Mouse (Mus musculus) cortical plate, adult 2 months (tissue): ENCODE data around the gene 4931422A03Rik. TPM values are rescaled to one million over a fixed set of nuclear protein-coding genes. Genes with fewer than 3 reads are reported as not detected.

Source experiments
- H3K27ac ChIP-seq: fragments of 200-500 bp; 2 replicates; pipeline ENCODE4 v1.5.1; 2012; ENCODE audit warnings: low read length, control low read depth, inconsistent platforms; ENCODE audit not compliant: insufficient read depth
- H3K4me1 ChIP-seq: fragments of 200-500 bp; 2 replicates; pipeline ENCODE4 v1.6.1; 2011; ENCODE audit warnings: low read length; ENCODE audit not compliant: control insufficient read depth, insufficient read depth
- H3K4me3 ChIP-seq: fragments of 200-500 bp; 2 replicates; pipeline ENCODE4 v1.5.1; 2011; ENCODE audit warnings: mild to moderate bottlenecking, low read length, control low read depth; ENCODE audit not compliant: insufficient read depth
- CTCF ChIP-seq: fragments of 200-500 bp; IDR thresholded peaks from 2 replicates; pipeline ENCODE4 v1.5.1; 2011; ENCODE audit warnings: mild to moderate bottlenecking, control low read depth, low read length; ENCODE audit not compliant: insufficient read depth; ENCODE audit errors: extremely low read depth
- POLR2A ChIP-seq: fragments of 200-500 bp; IDR thresholded peaks from 2 replicates; pipeline ENCODE4 v1.6.1; 2011; ENCODE audit warnings: mild to moderate bottlenecking, low read length, control low read depth; ENCODE audit not compliant: insufficient read depth; ENCODE audit errors: extremely low read depth
- polyA plus RNA-seq: library from polyadenylated mRNA; depleted of rRNA; stranded (reverse); fragments of >200 nt; gene quantifications from 2 replicates; pipeline ENCODE4 v1.2.3, GENCODE M21; 2012; rRNA removed

4931422A03Rik gene
- polyA plus RNA-seq, 1 experiment: not detected

DNA sequence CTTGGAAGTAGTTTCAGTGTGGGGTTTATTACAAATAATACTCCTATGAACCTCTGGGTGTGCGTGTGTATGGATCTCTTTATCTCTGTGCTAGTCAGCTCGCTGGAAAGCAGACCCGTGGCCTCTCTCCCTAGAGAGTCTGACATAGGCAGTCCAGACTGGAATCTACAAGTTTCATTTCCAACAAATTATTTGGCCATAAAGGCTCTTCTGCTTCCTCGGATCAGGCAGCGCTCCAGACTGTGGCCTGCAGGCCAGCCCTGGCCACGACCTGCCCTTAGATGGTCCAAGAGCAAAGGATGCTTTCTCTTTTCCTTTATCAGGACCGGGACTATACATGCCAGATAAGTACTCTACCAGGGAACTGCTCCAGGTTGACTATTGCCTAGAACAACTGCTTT lies 96.7 kb downstream of the 4931422A03Rik start:
- H3K4me1 ChIP-seq: no peaks in the 10 kb centered on the region
- no peak overlapping the region for H3K4me3 ChIP-seq
- H3K27ac ChIP-seq: no peak overlapping the region
- no peak for TF ChIP-seq POLR2A
- no peak for TF ChIP-seq CTCF

DNA sequence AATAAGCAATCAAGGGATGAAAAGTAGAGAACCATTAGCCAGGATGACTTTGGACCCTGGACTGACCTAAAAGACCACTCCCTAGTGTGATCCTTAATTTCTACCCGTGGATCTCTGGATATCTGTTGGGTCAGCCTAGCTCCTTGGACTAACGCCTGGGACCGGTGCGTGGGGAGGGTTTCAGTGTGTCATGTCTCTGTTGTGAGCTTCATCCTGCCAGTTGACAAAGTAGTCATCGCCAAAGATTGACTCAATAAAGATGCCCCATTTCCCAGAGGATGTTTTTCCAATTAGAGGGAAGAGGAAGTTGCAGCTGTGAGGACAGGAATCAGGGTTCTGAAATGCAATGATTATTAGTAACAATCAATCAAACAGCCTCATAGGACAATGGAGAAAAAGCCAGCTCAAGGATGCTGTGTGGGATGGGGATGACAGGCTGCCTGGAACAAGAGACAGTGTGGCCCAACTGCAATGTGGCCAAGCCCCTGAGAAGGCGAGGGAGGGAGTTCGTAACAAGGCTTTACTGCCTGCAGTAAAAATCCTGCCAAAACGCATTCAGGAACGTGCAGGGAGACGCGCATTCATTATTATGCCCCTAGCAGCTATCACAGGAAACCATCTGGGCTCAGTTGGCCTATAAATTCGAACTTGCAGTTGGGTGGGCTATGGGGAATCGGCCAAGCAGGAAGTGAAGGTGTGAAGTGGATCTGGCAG lies 97.7 kb downstream of the 4931422A03Rik start:
- TF ChIP-seq CTCF: no peak
- no peak for TF ChIP-seq POLR2A
- no peak overlapping the region for H3K27ac ChIP-seq

GRCm38 (mm10) chr2:103927610-103928145 lies 100.5 kb downstream of the 4931422A03Rik start:
- Histone ChIP-seq H3K27ac (no peak overlapping the region), H3K4me1 (no peaks in the 10 kb centered on the region), H3K4me3 (no peak overlapping the region)
- TF ChIP-seq POLR2A (no peak), CTCF (no peak)

More for the DNA sequence above, 97.7 kb downstream of the 4931422A03Rik start:
- no peak overlapping the region for H3K4me3 ChIP-seq
- no peaks in the 10 kb centered on the region for H3K4me1 ChIP-seq

DNA sequence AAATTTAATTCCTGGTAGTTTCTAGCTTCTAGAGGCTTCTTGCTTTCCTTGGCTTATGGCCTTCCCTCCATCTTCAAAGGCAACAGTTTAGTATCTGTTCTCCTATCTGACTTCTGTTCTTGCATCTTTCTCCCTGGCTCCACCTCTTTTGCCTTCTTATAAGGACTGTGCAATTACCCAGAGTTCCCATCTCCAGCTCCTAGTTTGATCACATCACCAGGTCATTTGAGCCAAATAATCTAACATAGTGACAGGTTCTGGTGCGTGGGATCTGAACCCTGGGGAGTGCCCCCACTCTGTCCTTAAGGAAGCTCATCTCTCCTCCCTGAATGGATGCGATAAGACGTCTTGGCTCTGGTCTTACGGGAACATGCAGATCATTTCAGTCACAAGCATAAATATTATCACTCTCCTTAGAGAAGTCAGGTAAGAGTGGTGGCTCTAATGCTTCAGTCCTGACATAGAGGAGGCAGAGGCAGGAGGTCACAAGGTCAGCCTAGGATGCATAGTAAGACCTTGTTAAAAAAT lies 101.5 kb downstream of the 4931422A03Rik start:
- Histone ChIP-seq H3K4me3 (no peak overlapping the region), H3K4me1 (no peaks in the 10 kb centered on the region), H3K27ac (no peak overlapping the region)
- TF ChIP-seq CTCF: no peak
- no peak for TF ChIP-seq POLR2A

DNA sequence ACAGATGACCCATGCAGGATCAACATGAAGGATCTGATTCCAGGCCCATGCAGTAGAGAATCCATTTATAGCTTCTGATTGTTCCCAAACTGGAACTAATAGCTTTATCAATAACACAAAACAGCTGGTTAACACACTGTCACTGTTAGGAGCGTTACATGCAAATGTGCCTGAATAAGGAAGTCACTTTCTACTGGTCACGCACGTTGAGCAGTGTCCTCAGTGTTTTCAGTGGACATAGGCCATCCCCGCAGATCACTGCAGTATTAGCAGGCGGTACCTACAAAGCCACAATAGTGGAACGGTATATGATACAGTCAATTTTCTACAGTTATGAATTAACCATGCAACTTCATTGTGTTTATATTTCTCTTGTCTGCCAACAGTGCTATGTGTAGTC lies 108.7 kb downstream of the 4931422A03Rik start:
- TF ChIP-seq POLR2A: no peak
- TF ChIP-seq CTCF: no peak
- Histone ChIP-seq H3K27ac (no peak overlapping the region), H3K4me1 (no peaks in the 10 kb centered on the region), H3K4me3 (no peak overlapping the region)

DNA sequence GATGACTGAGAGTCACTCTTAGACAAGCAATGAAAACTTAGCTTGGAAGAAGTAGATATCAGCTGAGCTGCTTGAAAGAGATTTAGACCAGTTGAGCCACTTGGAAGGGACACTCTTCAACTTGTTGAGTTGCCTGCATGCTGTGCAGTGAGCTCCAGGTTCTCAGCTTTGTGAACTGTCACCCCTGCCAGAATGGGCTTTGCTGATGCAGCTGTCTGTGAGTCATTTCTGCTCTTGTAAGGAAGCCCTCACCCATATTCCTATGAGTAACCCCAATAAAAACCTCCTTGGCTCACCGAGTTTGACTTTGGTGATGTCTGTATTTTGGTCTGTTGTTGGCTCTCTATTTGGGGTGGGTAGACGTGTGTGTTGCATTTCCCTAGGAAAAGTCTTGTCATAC lies 109.8 kb downstream of the 4931422A03Rik start:
- Histone ChIP-seq H3K4me1 (no peaks in the 10 kb centered on the region), H3K4me3 (no peak overlapping the region)

GRCm38 (mm10) chr2:103917375-103917774 lies 110.8 kb downstream of the 4931422A03Rik start:
- no peak overlapping the region for H3K27ac ChIP-seq
- TF ChIP-seq CTCF (no peak), POLR2A (no peak)
- H3K4me1 ChIP-seq: no peaks in the 10 kb centered on the region
- no peak overlapping the region for H3K4me3 ChIP-seq

More for the DNA sequence above, 109.8 kb downstream of the 4931422A03Rik start:
- no peak overlapping the region for H3K27ac ChIP-seq
- TF ChIP-seq CTCF (no peak), POLR2A (no peak)

Other genes starting within 250 kb of the 4931422A03Rik start
- gene Caprin1, start 230.7 kb downstream of the 4931422A03Rik start, polyA plus RNA-seq: 143 and 147 TPM in 2 replicates
- gene Lmo2, start 70.4 kb downstream of the 4931422A03Rik start, polyA plus RNA-seq: 22.7 and 29.2 TPM in 2 replicates
- gene Fbxo3, start 640 bp downstream of the 4931422A03Rik start, polyA plus RNA-seq: 55.0 and 55.4 TPM in 2 replicates
- gene Gm10912, start 37.5 kb upstream of the 4931422A03Rik start, polyA plus RNA-seq: 0.42 and 0.48 TPM in 2 replicates
- gene Gm10799, start 40.2 kb upstream of the 4931422A03Rik start, polyA plus RNA-seq: not detected in 2 replicates
- gene Cd59b, start 41.5 kb upstream of the 4931422A03Rik start, polyA plus RNA-seq: 5.9 and 7.6 TPM in 2 replicates
- 11.4 and 14.9 TPM in 2 replicates for gene Cd59a, start 67.4 kb upstream of the 4931422A03Rik start, polyA plus RNA-seq
- 0.19 TPM in 1 of 2 replicates, not detected in the other for gene A930018P22Rik, start 94.4 kb upstream of the 4931422A03Rik start, polyA plus RNA-seq